Mouse (Mus musculus) intestine, embryonic 16.5 days (tissue): ENCODE measurements around the gene Coq5. TPM values are rescaled to one million over a fixed set of nuclear protein-coding genes. Genes with fewer than 3 reads are reported as not detected.

Experiments
- ATAC-seq: fragments of 200-750 bp; cut with Nextera tagmentation; 2 replicates; pipeline ENCODE4 v1.8.0; 2017; ENCODE audit warnings: moderate TSS enrichment, moderate library complexity
- H3K27ac ChIP-seq: fragments of 300-500 bp; sonication (generic); 2 replicates; pipeline ENCODE4 v1.5.1; 2014; ENCODE audit warnings: mild to moderate bottlenecking, low read length
- H3K27me3 ChIP-seq: fragments of 300-500 bp; sonication (generic); replicated peaks from 2 replicates; pipeline ENCODE4 v1.6.1; 2014; ENCODE audit warnings: low read length, control low read depth, mixed read lengths; ENCODE audit not compliant: control insufficient read depth, insufficient read depth
- H3K36me3 ChIP-seq: fragments of 300-500 bp; sonication (generic); 2 replicates; pipeline ENCODE4 v1.6.1; 2014; ENCODE audit warnings: low read length, control low read depth; ENCODE audit not compliant: control insufficient read depth, insufficient read depth
- H3K4me1 ChIP-seq: fragments of 300-500 bp; sonication (generic); 2 replicates; pipeline ENCODE4 v1.6.1; 2014; ENCODE audit warnings: low read length, control low read depth, mixed read lengths; ENCODE audit not compliant: control insufficient read depth, insufficient read depth
- H3K4me2 ChIP-seq: fragments of 300-500 bp; sonication (generic); 2 replicates; pipeline ENCODE4 v1.6.1; 2014; ENCODE audit warnings: low read depth, low read length, control low read depth
- H3K4me3 ChIP-seq: fragments of 300-500 bp; sonication (generic); 2 replicates; pipeline ENCODE4 v1.5.1; 2014; ENCODE audit warnings: mild to moderate bottlenecking, low read length
- H3K9ac ChIP-seq: fragments of 300-500 bp; sonication (generic); 2 replicates; pipeline ENCODE4 v1.6.1; 2014; ENCODE audit warnings: low read depth, low read length
- H3K9me3 ChIP-seq: fragments of 300-500 bp; sonication (generic); 2 replicates; pipeline ENCODE4 v1.6.1; 2016; ENCODE audit warnings: low read length, control low read depth; ENCODE audit not compliant: control insufficient read depth
- WGBS: fragments of 180-500 bp; shearing (Covaris S2); extraction: QIAGEN DNeasy Blood & Tissue Kit; methylation state at CpG from one replicate; pipeline ENCODE4 v1.1.7; 2014; 5-methylcytosine and 5-hydroxymethylcytosine counted together
- polyA plus RNA-seq: library from polyadenylated mRNA; unstranded; fragments of >200 nt; fragmentation: Nextera tagmentation; extraction: Ambion mirVana; gene quantifications from 2 replicates; pipeline ENCODE4 v1.2.1, GENCODE M21; 2015

Coq5 gene
- polyA plus RNA-seq, 1 experiment from 2014 or later: 72.9 TPM

- Histone ChIP-seq H3K9me3 (no peaks in the 10 kb centered on the region), H3K27ac (peak overlapping the region; percentile 77), H3K4me2 (no peak overlapping the region), H3K4me1 (peaks cover 32% of the 10 kb centered on the region), H3K36me3 (no peaks in the 10 kb centered on the region), H3K27me3 (no peaks in the 10 kb centered on the region), H3K9ac (peak overlapping the region; percentile 31; the same call in 1 of the 2 replicates), H3K4me3 (0 out of 2 replicates have a peak overlapping the region, but pooled peaks have one; percentile 1)
- peak; percentile 33 for ATAC-seq
- 8% methylated on average over 10 of the region's 10 CpGs for WGBS
These were observed 38.3 kb downstream of the Coq5 start for GRCm38 (mm10) chr5:115317645-115318328.

DNA sequence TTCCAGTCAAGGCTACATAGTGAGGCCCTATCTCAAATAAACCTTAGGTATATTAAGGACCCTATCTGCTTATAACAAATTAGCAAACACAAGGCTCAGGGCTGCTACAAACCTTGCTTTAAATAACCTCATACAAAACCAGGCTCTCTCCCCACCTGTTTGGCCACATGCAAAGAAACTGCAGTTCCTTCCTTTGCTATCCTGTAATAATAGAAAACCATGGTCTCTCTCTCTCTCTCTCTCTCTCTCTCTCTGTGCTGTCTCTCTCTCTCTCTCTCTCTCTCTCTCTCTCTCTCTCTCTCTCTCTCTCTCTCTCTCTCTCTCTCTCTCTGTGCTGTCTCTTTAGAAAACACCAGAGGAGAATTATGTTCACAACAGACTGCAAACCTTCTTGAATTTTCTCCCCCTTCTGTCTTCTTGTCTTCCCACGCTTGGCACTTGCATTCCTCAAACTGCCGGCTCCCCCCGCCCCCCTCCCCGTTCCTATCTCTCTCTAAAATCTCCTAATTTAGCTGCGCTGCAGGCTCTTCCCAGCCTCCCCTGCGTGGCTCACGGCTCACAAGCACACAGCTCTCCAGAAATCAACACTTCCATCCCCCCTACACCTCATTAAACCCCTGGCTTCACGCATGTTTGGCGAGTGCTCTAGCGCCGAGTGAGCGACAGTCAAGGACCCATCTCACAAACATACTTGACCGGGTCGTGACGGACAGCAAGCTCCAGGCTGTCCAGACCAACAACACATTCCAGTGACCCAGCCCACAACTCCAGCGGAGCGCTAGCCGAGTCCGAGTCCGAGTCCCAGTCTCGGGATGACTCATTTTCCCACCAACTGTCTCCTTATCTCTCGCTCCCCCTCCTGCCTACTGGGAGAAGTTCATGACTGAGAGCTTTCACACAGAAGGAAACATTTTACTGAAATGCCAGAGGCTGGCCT, 39.8 kb downstream of the Coq5 start:
- 4% methylated on average over 22 of the region's 22 CpGs for WGBS
- H3K27me3 ChIP-seq: no peaks in the 10 kb centered on the region
- no peaks in the 10 kb centered on the region for H3K9me3 ChIP-seq
- H3K4me2 ChIP-seq: peak overlapping the region; percentile 78
- H3K4me3 ChIP-seq: peak overlapping the region; percentile 46
- H3K9ac ChIP-seq: peak overlapping the region; percentile 57; the same call in 1 of the 2 replicates
- no peaks in the 10 kb centered on the region for H3K36me3 ChIP-seq
- ATAC-seq: peak; percentile 86
- peaks cover 23% of the 10 kb centered on the region for H3K4me1 ChIP-seq
- peak overlapping the region; percentile 90 for H3K27ac ChIP-seq

DNA sequence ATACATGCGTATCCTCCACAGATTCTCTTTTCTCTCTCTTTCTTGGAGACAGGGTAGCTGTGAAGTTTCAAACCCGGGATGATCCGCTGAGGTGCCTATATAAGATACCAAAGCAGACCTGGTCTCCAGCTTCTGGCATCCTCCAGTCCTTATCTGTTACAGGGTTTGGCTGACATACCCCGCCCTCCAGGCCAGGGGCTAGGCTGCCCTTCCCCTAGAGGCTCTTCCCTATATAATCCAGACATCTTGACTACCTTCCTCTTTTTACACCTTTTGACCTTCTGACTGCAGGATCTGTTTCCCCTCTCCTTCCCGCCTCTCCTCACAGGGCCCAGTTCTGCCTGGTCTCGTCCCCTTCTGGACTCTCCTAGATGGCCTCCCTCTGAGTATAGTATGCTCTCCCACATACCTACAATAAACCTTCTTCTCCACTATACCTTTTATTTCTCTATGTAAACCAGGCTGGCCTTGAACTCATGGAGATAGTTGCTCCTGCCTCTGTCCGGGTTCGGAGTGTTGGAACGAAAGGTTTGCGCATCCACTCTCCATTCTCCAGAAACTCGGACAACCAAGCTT, 46.9 kb downstream of the Coq5 start:
- no peaks in the 10 kb centered on the region for H3K9me3 ChIP-seq
- H3K4me2 ChIP-seq: peak overlapping the region; percentile 80
- H3K36me3 ChIP-seq: peaks cover 7% of the 10 kb centered on the region
- peak overlapping the region; percentile 92 for H3K9ac ChIP-seq
- H3K4me3 ChIP-seq: peak overlapping the region; percentile 99
- no peaks in the 10 kb centered on the region for H3K27me3 ChIP-seq
- H3K4me1 ChIP-seq: peaks cover 12% of the 10 kb centered on the region
- H3K27ac ChIP-seq: peak overlapping the region; percentile 87
- ATAC-seq: peak; percentile 63
- WGBS: 19% methylated on average over 11 of the region's 11 CpGs

- ATAC-seq: peak; percentile 96
- Histone ChIP-seq H3K4me2 (peak within 1 kb of the TSS; percentile 80), H3K27me3 (no peaks in the 10 kb centered on the region), H3K4me3 (peak within 1 kb of the TSS; percentile 99), H3K9ac (peak within 1 kb of the TSS; percentile 92), H3K9me3 (no peaks in the 10 kb centered on the region), H3K27ac (peak within 1 kb of the TSS; percentile 87), H3K36me3 (peaks cover 13% of the 10 kb centered on the region), H3K4me1 (peaks cover 12% of the 10 kb centered on the region)
- WGBS: 0% methylated on average over 71 of the region's 97 CpGs
These were observed 47.6 kb downstream of the Coq5 start, which contains the start of gene Srsf9 for GRCm38 (mm10) chr5:115326875-115327609. Gene Srsf9, plus strand, starts transcription at chr5:115327177.

DNA sequence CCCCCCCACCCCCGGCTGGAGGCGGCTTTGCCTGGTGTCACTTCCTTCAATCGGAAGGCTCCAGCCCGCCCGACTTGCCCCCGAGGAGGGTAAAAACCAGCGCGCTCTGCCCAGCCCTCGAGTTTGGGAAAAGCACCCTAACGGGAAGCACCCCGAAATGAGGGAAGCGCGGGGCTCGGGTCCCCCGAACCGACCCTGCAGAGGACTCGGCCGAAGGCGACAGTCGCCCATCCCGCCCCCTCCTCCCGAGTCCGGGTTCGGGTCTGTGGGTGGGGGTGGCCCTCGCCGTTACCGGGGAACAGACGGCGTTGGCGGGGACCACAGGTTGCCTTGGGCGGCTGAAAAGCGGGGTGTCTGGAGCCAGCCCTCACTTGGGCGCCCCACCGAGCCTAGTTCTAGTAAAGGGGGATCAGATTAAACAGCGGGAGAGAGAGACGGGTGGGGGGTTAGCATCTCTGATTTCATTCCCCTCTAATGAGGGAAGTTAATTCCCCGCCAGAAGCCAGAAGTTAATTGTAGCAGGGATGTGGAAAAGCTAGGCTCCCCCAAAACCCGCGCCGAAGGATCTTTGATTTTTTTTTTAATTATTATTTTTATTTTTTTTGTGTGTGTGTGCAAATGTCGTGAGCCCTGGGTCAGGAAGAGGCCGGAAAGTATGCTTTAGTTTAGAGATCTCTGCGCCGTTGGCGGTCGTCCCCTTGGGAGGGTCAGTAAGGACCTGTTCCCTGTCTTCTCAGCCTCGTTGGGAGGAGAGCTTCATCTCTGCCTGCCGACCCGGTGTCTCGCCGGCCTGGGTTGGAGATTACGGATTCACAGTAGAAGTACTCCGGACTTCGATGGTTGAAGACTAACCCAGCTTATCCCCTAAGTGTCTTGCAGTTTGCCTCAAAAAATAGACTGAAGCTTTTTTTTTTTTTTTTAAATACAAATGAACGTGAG, 48.4 kb downstream of the Coq5 start:
- peak overlapping the region; percentile 99 for H3K4me3 ChIP-seq
- WGBS: under 1% methylated on average over 55 of the region's 55 CpGs
- H3K27ac ChIP-seq: peak overlapping the region; percentile 87
- peak; percentile 10; the same call in 1 of the 2 replicates for ATAC-seq
- H3K9me3 ChIP-seq: no peaks in the 10 kb centered on the region
- peak overlapping the region; percentile 92 for H3K9ac ChIP-seq
- peaks cover 15% of the 10 kb centered on the region for H3K36me3 ChIP-seq
- peaks cover 12% of the 10 kb centered on the region for H3K4me1 ChIP-seq
- no peaks in the 10 kb centered on the region for H3K27me3 ChIP-seq
- peak overlapping the region; percentile 77 for H3K4me2 ChIP-seq

- Histone ChIP-seq H3K9me3 (no peaks in the 10 kb centered on the region), H3K27ac (no peak overlapping the region), H3K4me3 (no peak overlapping the region), H3K4me2 (no peak overlapping the region), H3K9ac (no peak overlapping the region), H3K36me3 (peaks cover 29% of the 10 kb centered on the region), H3K27me3 (no peaks in the 10 kb centered on the region), H3K4me1 (peaks cover 11% of the 10 kb centered on the region)
- WGBS: 83% methylated on average over 9 of the region's 9 CpGs
- no peak for ATAC-seq
These were observed 51.5 kb downstream of the Coq5 start for GRCm38 (mm10) chr5:115330955-115331354.

DNA sequence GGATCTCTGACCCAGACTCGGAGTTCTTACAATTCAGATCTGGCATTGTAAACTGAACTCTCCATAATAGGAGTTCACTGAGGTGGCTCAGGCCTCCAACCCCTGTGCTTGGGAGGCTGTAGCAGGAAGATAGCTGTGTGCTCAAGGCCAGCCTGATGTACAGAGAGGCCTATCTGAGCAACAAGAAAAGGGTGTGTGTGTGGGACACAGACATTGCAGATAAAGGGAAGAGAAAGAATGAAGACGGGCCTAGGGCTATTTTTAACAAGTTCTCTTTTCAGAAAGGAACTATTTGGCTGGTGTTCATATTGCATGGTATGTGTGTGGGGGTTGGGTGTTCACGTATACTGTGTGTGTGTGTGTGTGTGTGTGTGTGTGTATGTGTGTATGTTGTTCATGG, 54.2 kb downstream of the Coq5 start:
- Histone ChIP-seq H3K9ac (no peak overlapping the region), H3K4me1 (peaks cover 3% of the 10 kb centered on the region), H3K4me3 (no peak overlapping the region), H3K4me2 (no peak overlapping the region), H3K9me3 (no peaks in the 10 kb centered on the region), H3K36me3 (peaks cover 32% of the 10 kb centered on the region), H3K27me3 (no peaks in the 10 kb centered on the region), H3K27ac (no peak overlapping the region)
- 0 out of 2 replicates have a peak, but pooled peaks have one; percentile 45 for ATAC-seq
- 90% methylated on average over 3 of the region's 3 CpGs for WGBS

GRCm38 (mm10) chr5:115340007-115340406, 60.5 kb downstream of the Coq5 start:
- H3K4me3 ChIP-seq: peak overlapping the region; percentile 94
- H3K4me1 ChIP-seq: peaks cover 10% of the 10 kb centered on the region
- no peak for ATAC-seq
- peak overlapping the region; percentile 73 for H3K4me2 ChIP-seq
- WGBS: 22% methylated on average over 7 of the region's 7 CpGs
- H3K36me3 ChIP-seq: peaks cover 19% of the 10 kb centered on the region
- H3K27ac ChIP-seq: no peak overlapping the region
- H3K9me3 ChIP-seq: no peaks in the 10 kb centered on the region
- H3K9ac ChIP-seq: peak overlapping the region; percentile 34; the same call in 1 of the 2 replicates
- no peaks in the 10 kb centered on the region for H3K27me3 ChIP-seq
